Mouse (Mus musculus): ENCODE measurements around the gene Rnf11.
"Not testable (repeated sequence)": the region's sequence is repeated elsewhere in the genome, so short reads cannot be mapped to it uniquely, and the experiment has no call there.

The Rnf11 gene

GRCm38 (mm10) chr4:109411377-109411967 is 73.1 kb downstream of the Rnf11 start:
- no peak for DNase-seq (ENCODE audit: extremely low spot score)

DNA sequence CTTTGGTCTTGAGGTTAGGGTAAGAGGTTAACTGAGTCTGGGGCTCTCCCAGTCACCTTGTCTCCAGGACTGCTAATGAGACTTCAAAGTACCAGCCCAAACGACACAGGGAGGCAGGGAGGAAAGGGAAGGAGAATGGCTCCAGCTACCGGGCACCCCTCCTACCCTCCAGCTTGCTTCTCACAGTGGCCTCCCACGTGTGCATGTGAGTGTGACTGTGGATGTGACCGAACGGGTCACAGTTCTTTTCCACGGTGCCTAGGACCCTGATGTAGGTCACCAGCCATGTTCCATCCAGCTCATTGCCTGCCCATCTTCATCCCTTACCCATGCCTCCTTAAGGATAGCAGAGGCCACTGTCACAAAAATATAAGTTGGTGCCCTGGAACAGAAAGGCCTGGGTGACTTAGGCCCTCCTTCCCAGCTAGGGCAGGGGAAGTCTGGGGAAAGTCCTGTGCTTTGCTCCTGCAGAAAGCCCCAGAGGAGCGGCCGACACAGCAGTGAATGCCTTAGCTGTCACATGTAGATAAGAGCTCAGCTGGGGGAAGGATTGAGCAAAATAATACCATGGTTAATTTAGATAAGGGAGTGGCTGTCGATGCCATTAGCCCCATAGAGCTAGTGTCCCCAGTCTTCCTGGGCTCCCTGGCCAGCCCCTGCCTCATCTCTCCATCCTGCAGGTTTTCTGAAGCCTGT is 73.7 kb downstream of the Rnf11 start:
- no peak for DNase-seq (ENCODE audit: extremely low spot score)

- DNase-seq (ENCODE audit: extremely low spot score), result no peak
These were observed 76.6 kb downstream of the Rnf11 start for GRCm38 (mm10) chr4:109407701-109408485.

DNA sequence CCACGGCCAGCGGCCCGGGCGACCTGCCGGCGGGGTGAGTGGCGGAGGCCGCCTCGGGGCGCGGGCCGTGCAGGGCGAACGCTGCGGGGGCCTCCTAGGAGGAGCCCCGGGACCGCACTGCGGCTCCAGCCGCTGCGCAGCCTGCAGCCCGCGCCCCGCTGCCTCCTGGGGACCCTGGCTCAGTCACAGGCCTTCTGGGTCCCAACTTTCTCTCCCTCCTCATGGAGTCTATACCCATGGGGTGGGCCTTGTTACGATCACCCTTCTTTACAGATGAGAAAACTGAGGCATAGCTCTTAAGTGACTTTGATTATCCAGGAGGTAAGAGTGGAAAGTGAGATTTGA is 77.4 kb downstream of the Rnf11 start:
- no peak for DNase-seq (ENCODE audit: extremely low spot score)

DNA sequence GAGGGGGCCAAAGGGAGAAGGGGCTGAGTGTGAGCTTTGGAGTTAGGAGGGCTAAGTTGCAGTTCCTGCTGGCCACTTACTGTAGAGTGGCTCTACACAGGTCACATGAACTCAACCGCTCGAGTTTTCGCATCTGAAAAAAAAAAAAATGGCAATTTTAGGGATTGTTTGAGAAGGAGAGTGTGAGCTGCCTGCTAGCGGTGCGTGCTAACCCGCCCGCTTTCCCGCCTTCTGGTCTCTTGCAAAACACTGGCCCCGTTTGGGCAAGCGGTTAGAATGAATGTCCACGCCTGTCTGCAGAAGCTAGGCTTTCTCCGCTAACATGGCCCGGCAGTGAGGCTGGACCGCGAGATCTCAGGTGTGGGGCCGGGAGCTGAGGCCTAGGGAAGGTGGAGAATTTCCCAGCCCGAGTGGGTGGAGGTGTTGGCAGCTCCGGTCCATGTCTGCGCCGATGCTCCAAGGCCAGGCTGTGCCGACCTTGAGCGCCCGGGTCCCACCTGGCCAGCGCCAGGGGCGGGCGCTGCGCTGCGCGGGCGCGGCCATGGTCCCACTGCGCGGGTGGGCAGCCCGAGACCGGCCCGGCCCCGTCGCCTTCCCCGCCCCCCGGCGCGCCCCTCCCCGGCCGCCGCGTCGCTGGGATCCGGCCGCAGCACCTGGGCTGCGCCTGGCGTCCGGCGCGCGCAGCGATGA is 77.9 kb downstream of the Rnf11 start, which contains the start of gene Ttc39a:
Ttc39a (plus strand) TSS at position 138 of the 690 bp plus-strand sequence.
- peak; percentile 63 for DNase-seq (ENCODE audit: extremely low spot score)

GRCm38 (mm10) chr4:109406054-109406485 is 78.5 kb downstream of the Rnf11 start:
- DNase-seq (ENCODE audit: extremely low spot score), result peak; percentile 54

DNA sequence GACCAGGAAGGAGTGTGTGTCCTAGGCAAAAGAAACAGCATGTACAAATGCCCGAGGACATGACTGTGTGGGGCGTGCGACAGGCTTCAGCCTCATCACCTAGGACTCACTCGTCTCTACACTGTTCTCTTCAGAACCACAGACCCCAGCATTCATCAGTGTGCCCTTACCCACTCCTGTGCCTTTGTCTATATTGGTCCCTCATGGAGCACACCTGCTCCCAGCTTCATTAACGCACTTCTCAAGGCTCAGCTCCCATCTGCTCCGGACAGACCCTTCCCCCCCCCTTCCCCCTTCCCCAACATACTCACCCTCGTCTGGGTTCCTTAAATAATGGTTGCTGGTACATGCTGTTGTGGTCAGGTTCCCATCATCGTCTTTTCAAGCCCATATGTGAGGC is 79.1 kb downstream of the Rnf11 start:
- DNase-seq (ENCODE audit: extremely low spot score), result no peak

DNA sequence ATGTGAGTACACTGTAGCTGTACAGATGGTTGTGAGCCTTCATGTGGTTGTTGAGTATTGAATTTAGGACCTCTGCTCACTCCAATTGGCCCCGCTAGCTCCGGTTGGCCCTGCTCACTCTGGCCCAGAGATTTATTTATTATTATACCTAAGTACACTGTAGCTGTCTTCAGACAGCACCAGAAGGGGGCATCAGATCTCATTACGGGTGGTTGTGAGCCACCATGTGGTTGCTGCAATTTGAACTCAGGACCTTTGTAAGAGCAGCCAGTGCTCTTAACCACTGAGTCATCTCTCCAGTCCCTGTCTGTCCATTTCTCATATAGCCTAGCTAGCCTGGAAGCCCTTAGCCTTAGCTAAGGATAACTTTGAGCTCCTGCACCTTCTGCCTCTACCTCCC is 79.6 kb downstream of the Rnf11 start:
- not testable (repeated sequence) for DNase-seq (ENCODE audit: extremely low spot score)

DNA sequence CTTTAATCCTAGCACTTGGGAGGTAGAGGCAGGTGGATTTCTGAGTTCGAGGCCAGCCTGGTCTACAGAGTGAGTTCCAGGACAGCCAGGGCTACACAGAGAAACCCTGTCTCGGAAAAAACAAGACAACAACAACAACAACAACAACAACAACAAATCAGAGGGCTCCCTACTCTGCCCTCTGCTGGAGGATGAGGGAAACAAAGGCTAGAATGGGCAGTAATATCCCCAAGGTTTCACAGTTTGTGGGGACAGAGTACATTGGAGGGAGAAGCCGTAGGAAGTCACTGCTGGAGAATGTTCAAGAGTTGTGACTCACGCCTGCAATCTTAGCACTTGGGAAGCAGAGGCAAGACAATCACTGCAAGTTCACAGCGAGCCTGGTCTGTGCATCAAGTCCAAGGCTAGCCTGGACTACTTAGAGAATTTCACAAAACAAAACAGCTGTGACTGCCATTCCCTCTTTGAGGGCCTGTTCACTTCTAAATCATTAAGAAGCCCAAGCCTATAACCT is 83.3 kb downstream of the Rnf11 start:
- DNase-seq (ENCODE audit: extremely low spot score), result no peak
